ENCODE assay signal across 27 mouse cellular contexts in genomic region chr1:143960340-143960739, GRCm38 (mm10).
"Had no signal": no experiment of that assay in that cellular context is flagged by ENCODE, and none has a peak within 500 bp of the region (broad histone marks: within the 10 kb centered on the region; RNA-seq: fewer than 3 reads in every experiment).

No protein-coding gene starts in this region.

- H3K36me3 ChIP-seq: heart, embryonic 13.5 days; heart, embryonic 15.5 days; hindbrain, embryonic 13.5 days; hindbrain, embryonic 15.5 days; kidney, embryonic 15.5 days; limb, embryonic 10.5 days; limb, embryonic 12.5 days had no signal

- H3K4me3 ChIP-seq: gastrocnemius, adult 2 months; heart, adult 2 months; heart, embryonic 13.5 days; heart, embryonic 15.5 days; hindbrain, embryonic 13.5 days; hindbrain, embryonic 15.5 days; kidney, embryonic 15.5 days; limb, embryonic 10.5 days; limb, embryonic 12.5 days had no signal

- H3K9me3 ChIP-seq: heart, embryonic 13.5 days; heart, embryonic 15.5 days; hindbrain, embryonic 13.5 days; hindbrain, embryonic 15.5 days; kidney, embryonic 15.5 days; limb, embryonic 10.5 days; limb, embryonic 12.5 days had no signal

- H3K27me3 ChIP-seq: heart, embryonic 13.5 days; heart, embryonic 15.5 days; hindbrain, embryonic 13.5 days; hindbrain, embryonic 15.5 days; kidney, embryonic 15.5 days; limb, embryonic 12.5 days had no signal

- ATAC-seq: hindbrain, postnatal 0 days; intestine, embryonic 16.5 days had no signal

- DNase-seq: gastrocnemius, adult 2 months; gastrocnemius, postnatal 10 days; gastrocnemius, postnatal 25 days; heart, adult 11 months; heart, adult 2 months; heart, postnatal 14 days; heart, postnatal 36 days; kidney, adult 11 months; kidney, adult 2 months; kidney, adult 9 months; kidney, postnatal 14 days; kidney, postnatal 36 days; layer of hippocampus, adult 9-11 months; layer of hippocampus, postnatal 36 days; liver had no signal

- H3K4me2 ChIP-seq: heart, embryonic 11.5 days; heart, embryonic 13.5 days; heart, embryonic 15.5 days; hindbrain, embryonic 13.5 days; hindbrain, embryonic 15.5 days; kidney, embryonic 15.5 days; limb, embryonic 12.5 days; liver, embryonic 11.5 days had no signal

- H3K27ac ChIP-seq: gastrocnemius, adult 2 months; heart, adult 2 months; heart, embryonic 13.5 days; heart, embryonic 15.5 days; hindbrain, embryonic 13.5 days; hindbrain, embryonic 15.5 days; hindbrain, postnatal 0 days; kidney, embryonic 15.5 days; kidney, postnatal 0 days; limb, embryonic 10.5 days; limb, embryonic 12.5 days had no signal

- H3K9ac ChIP-seq: heart, embryonic 13.5 days; heart, embryonic 15.5 days; hindbrain, embryonic 13.5 days; hindbrain, embryonic 15.5 days; kidney, embryonic 15.5 days; limb, embryonic 12.5 days had no signal

- H3K4me1 ChIP-seq: heart, embryonic 13.5 days; heart, embryonic 15.5 days; hindbrain, embryonic 13.5 days; hindbrain, embryonic 15.5 days; kidney, embryonic 15.5 days; limb, embryonic 12.5 days had no signal
